Mouse (Mus musculus) liver, postnatal 0 days (tissue): ENCODE data around the gene Wipf1.

Experiments used
- CTCF ChIP-seq: sonication (generic); IDR thresholded peaks from 2 replicates; pipeline ENCODE4 v1.5.1; 2016; ENCODE audit warnings: antibody characterized with exemption, low read depth
- EP300 ChIP-seq: IDR thresholded peaks from 2 replicates; pipeline ENCODE4 v1.6.1; 2016; ENCODE audit warnings: antibody characterized with exemption, low read depth, mild to moderate bottlenecking

- no peak for TF ChIP-seq CTCF
- TF ChIP-seq EP300: no peak
Measured at GRCm38 (mm10) chr2:73548542-73548941, 19.0 kb upstream of the Wipf1 start.
